1 mouse cellular context compared by ENCODE assay signal in the genomic region with DNA sequence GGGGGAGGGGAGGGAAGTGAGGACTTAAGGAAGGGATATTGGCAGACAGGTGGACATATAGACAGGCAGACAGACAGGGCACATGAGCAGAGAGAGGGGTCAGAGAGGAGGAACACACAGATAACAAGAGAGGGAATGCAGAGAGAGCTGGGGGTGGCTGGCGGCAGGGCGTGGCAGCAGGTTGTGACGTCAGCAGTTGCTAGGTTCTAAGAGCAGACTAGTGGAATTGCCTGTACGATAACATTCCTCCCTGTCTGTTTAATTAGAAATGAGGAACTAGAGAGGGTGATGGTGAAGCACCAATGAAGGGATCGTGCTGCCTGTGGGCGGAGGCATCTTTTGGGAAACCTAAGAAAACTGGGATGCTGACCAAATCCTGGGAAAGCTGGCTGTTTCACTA.
TF ChIP-seq lines count a peak whose summit lies in the region.

No protein-coding gene starts in this region.

TF ChIP-seq in CH12.LX, 34 proteins besides CTCF, POLR2A, EP300 and RAD21:
- TF ChIP-seq MEF2A (IDR thresholded peaks at IDR 0.05; ENCODE audit: borderline replicate concordance, low read depth, low read length) (no peak), CHD2 (IDR thresholded peaks at IDR 0.05; ENCODE audit: low read length) (peak; percentile 96)
TF ChIP-seq in CH12.LX: peak in this region for 1.
